Mouse (Mus musculus): ENCODE measurements around the gene Sectm1b. TPM values are rescaled to one million over a fixed set of nuclear protein-coding genes. Genes with fewer than 3 reads are reported as not detected.

Gene Sectm1b
- polyA plus RNA-seq, 1 experiment, result not detected

DNA sequence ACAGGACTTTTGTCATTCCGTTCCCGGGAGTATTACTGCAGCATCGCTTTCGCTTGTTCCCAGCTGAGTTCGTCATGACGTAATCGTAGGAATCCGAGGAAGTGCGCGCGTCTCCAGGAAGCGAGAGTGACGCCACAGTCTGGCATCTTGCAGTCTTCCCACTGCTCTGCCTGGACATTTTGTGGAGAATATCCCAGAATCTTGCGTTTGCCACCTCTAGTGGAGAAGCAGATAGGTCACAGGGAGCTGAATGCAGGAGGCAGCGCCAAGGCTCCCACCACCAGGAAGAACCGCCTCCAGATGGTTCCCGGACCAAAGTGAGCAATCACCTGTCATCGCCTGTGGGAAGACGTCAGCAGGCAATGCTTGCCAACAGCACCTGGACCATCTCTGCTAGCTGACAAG, 48.5 kb downstream of the Sectm1b start:
- Histone ChIP-seq H3K4me1 (ENCODE audit: control insufficient read depth, insufficient read depth, low read length) (no peaks in the 10 kb centered on the region), H3K27me3 (ENCODE audit: control insufficient read depth, insufficient read depth, low read length) (no peaks in the 10 kb centered on the region), H3K27ac (ENCODE audit: insufficient read depth, low read length) (peak overlapping the region; percentile 39; the same call in 1 of the 2 replicates), H3K4me3 (replicated peaks; ENCODE audit: insufficient read depth, low read depth, low read length) (peak overlapping the region; percentile 56)
- TF ChIP-seq POLR2A (IDR thresholded peaks at IDR 0.05; ENCODE audit: borderline replicate concordance, insufficient read depth, low read length) (peak; percentile 34; the same call in 1 of the 2 replicates), CTCF (IDR thresholded peaks at IDR 0.05; ENCODE audit: borderline replicate concordance, insufficient read depth, low read depth, low read length) (no peak)
- DNase-seq, result peak; percentile 87 to 90
- WGBS, result 18% methylated on average over 19 of the region's 19 CpGs

DNA sequence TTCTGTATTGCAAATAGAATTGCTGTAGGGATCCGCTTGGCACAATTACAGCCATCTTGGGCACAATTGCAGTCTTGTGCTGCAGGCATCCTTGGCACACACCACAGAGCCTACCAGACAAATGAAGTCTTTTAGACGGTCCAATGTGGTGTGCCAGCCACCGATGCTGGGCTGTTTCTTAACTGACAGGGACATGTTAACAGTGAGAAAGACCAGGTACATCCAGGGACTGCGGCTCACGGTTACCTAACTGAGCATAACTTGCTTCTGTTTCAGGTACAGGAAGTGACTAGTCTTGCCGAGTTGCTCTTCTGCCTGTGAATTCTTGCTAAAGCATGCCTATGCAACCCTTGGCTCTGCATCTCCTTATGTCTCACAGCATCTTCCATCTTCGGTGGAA, 49.7 kb downstream of the Sectm1b start:
- DNase-seq, result no peak
- Histone ChIP-seq H3K4me3 (replicated peaks; ENCODE audit: insufficient read depth, low read depth, low read length) (no peak overlapping the region), H3K27me3 (ENCODE audit: control insufficient read depth, insufficient read depth, low read length) (no peaks in the 10 kb centered on the region), H3K4me1 (ENCODE audit: control insufficient read depth, insufficient read depth, low read length) (no peaks in the 10 kb centered on the region), H3K27ac (ENCODE audit: insufficient read depth, low read length) (no peak overlapping the region)
- WGBS, result 71% methylated on average over 7 of the region's 7 CpGs
- TF ChIP-seq POLR2A (IDR thresholded peaks at IDR 0.05; ENCODE audit: borderline replicate concordance, insufficient read depth, low read length) (no peak), CTCF (IDR thresholded peaks at IDR 0.05; ENCODE audit: borderline replicate concordance, insufficient read depth, low read depth, low read length) (no peak)

DNA sequence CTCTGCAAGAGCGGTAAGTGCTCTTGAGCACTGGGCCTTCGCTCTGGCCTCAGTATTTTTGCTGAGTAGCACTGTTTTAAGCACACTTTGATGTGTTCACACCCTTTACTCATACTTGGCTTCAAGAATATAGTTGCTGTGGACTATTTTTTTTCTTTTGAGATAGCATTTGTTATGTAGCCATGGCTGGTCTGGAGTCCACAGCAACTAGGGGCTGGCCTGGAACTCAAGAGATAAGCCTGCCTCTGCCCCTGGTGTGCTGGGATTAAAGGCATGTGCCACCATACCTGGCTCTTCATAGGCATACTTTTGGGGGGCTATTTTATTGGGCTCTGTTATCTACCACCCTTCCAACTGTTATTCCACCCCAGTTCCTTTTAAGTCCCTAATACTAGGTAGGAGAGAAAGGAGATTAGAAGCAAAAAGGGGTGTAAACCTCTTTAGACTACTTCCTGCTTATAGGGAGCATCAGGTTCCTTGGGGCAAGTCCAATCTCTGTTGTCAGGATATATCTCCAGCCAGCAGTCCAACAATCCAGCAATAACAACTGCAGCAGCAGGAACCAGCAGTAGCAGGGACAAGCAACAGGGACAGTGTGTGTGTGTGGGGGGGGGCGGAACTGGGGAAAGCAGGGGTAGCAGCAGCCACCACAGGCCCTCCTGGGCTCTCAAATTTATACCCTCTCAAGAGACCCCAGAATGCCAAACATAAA, 53.2 kb downstream of the Sectm1b start:
- 95% methylated on average over 3 of the region's 3 CpGs for WGBS
- no peak for DNase-seq
- Histone ChIP-seq H3K4me1 (ENCODE audit: control insufficient read depth, insufficient read depth, low read length) (no peaks in the 10 kb centered on the region), H3K4me3 (replicated peaks; ENCODE audit: insufficient read depth, low read depth, low read length) (no peak overlapping the region), H3K27ac (ENCODE audit: insufficient read depth, low read length) (no peak overlapping the region), H3K27me3 (ENCODE audit: control insufficient read depth, insufficient read depth, low read length) (no peaks in the 10 kb centered on the region)
- TF ChIP-seq POLR2A (IDR thresholded peaks at IDR 0.05; ENCODE audit: borderline replicate concordance, insufficient read depth, low read length) (no peak), CTCF (IDR thresholded peaks at IDR 0.05; ENCODE audit: borderline replicate concordance, insufficient read depth, low read depth, low read length) (no peak)

DNA sequence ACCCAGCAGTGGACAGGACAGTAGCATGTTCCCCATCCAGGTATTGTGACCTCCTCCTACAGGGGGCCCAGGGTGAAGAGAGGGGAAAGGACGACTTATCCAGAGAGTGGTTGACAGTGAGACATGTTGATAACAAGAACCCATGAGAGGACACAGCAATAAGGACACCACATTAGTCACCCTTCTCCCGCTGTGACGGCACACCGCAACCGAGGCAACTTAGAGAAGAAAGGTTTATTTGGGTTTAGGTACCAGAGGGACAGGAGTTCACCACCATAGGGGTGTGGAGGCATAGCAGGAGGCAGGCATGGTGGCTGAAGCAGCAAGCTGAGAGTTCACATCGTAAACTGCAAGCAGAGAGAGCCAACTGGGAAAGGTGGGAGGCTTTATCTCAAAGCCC, 57.2 kb downstream of the Sectm1b start:
- DNase-seq, result no peak
- 70% methylated on average over 6 of the region's 6 CpGs for WGBS

DNA sequence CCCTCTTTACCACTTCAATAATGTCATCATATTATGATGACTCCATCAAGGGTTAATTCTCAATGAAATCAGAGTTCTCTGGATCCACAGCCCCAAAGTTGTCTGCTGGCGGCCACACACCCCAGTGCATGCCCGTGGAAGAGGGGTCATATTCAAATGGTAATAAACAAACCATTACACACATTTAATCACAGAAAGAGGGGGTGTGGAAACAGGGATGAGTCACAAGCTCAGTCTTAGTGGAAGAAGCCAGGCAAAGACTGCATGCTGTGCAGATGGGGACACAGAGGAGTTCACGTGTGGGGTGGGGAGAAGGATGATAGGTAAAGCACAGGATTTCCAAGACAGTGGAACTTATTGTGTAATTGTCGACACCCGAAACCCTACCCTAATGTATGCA, 59.1 kb downstream of the Sectm1b start:
- no peak overlapping the region for H3K27ac ChIP-seq (ENCODE audit: insufficient read depth, low read length)
- no peaks in the 10 kb centered on the region for H3K27me3 ChIP-seq (ENCODE audit: control insufficient read depth, insufficient read depth, low read length)
- no peaks in the 10 kb centered on the region for H3K4me1 ChIP-seq (ENCODE audit: control insufficient read depth, insufficient read depth, low read length)
- WGBS, result 40% methylated on average over 5 of the region's 5 CpGs
- no peak overlapping the region for H3K4me3 ChIP-seq (replicated peaks; ENCODE audit: insufficient read depth, low read depth, low read length)
- TF ChIP-seq POLR2A (IDR thresholded peaks at IDR 0.05; ENCODE audit: borderline replicate concordance, insufficient read depth, low read length), result no peak
- no peak for TF ChIP-seq CTCF (IDR thresholded peaks at IDR 0.05; ENCODE audit: borderline replicate concordance, insufficient read depth, low read depth, low read length)
- no peak for DNase-seq

More for the DNA sequence above, 57.2 kb downstream of the Sectm1b start:
- TF ChIP-seq POLR2A (IDR thresholded peaks at IDR 0.05; ENCODE audit: borderline replicate concordance, insufficient read depth, low read length) (no peak), CTCF (IDR thresholded peaks at IDR 0.05; ENCODE audit: borderline replicate concordance, insufficient read depth, low read depth, low read length) (no peak)
- H3K4me1 ChIP-seq (ENCODE audit: control insufficient read depth, insufficient read depth, low read length), result no peaks in the 10 kb centered on the region
- H3K27me3 ChIP-seq (ENCODE audit: control insufficient read depth, insufficient read depth, low read length), result no peaks in the 10 kb centered on the region
- no peak overlapping the region for H3K4me3 ChIP-seq (replicated peaks; ENCODE audit: insufficient read depth, low read depth, low read length)
- H3K27ac ChIP-seq (ENCODE audit: insufficient read depth, low read length), result no peak overlapping the region

Other genes starting within 250 kb of the Sectm1b start
- 246 and 274 TPM in 2 replicates for gene Fasn, start 239.0 kb downstream of the Sectm1b start, polyA plus RNA-seq (2012; rRNA removed)
- 4.4 TPM in 2 replicates for gene Ccdc57, start 130.7 kb downstream of the Sectm1b start, polyA plus RNA-seq (2012; rRNA removed)
- gene Slc16a3, start 115.1 kb downstream of the Sectm1b start, polyA plus RNA-seq (2012; rRNA removed), result 1.6 and 1.9 TPM in 2 replicates
- gene Csnk1d, start 72.2 kb downstream of the Sectm1b start, polyA plus RNA-seq (2012; rRNA removed), result 110 and 111 TPM in 2 replicates
- gene Cd7, start 24.2 kb downstream of the Sectm1b start, polyA plus RNA-seq (2012; rRNA removed), result 0.11 and 0.19 TPM in 2 replicates
- not detected in 2 replicates for gene Sectm1a, start 17.7 kb upstream of the Sectm1b start, polyA plus RNA-seq (2012; rRNA removed)
- gene Tex19.2, start 55.1 kb upstream of the Sectm1b start, polyA plus RNA-seq (2012; rRNA removed), result not detected in 2 replicates
- gene Tex19.1, start 82.6 kb upstream of the Sectm1b start, polyA plus RNA-seq (2012; rRNA removed), result 0.11 TPM in 1 of 2 replicates, not detected in the other
- gene Uts2r, start 96.7 kb upstream of the Sectm1b start, polyA plus RNA-seq (2012; rRNA removed), result 0.59 and 0.63 TPM in 2 replicates
- 54.1 and 61.0 TPM in 2 replicates for gene Hexdc, start 140.9 kb upstream of the Sectm1b start, polyA plus RNA-seq (2012; rRNA removed)
- gene Ogfod3, start 141.1 kb upstream of the Sectm1b start, polyA plus RNA-seq (2012; rRNA removed), result 11.4 and 12.0 TPM in 2 replicates
- gene Cybc1, start 165.8 kb upstream of the Sectm1b start, polyA plus RNA-seq (2012; rRNA removed), result 36.2 and 37.4 TPM in 2 replicates
- 60.4 and 68.9 TPM in 2 replicates for gene Narf, start 173.7 kb upstream of the Sectm1b start, polyA plus RNA-seq (2012; rRNA removed)
- 44.7 and 47.1 TPM in 2 replicates for gene Foxk2, start 196.4 kb upstream of the Sectm1b start, polyA plus RNA-seq (2012; rRNA removed)

Measured in cerebellum, adult 2 months (tissue).